Mouse (Mus musculus): ENCODE results near the gene Slc16a4. TPM values are rescaled to one million over a fixed set of nuclear protein-coding genes. Genes with fewer than 3 reads are reported as not detected.

Gene Slc16a4
- polyA plus RNA-seq, 1 experiment from 2014 or later = 6.5 TPM

DNA sequence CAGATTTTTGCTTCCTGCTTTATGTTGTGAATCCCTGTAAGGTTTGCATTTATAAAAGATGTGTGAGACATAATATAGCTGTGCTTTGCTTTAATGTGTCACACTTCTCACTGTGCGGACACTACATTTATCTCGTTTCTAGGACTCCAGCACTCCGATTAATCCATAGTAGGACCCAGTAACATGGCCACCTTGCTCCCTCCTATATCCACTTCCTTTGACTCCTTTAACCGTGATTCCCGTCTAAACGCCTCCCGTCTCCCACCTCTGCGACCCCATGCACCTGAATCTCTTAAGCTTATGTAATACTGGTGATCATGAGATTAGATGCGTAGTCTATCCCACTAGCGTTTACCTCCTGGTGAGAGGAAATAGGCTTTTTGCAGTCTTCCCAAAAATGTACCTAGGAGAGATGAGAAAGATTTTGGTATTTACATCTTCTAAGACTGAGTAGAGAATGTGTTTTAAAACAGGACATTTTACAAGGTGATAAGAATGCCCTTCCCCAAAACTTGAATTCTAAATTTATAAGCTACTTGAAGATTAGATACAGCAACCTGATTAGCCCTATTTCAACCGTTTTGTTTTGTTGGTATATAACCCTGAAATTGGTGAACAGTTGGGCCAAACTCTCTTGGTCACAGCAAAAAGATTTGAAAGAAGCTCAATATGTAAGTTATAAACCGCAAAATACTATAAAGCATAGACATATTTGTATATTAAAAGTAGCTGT is 43.3 kb downstream of the Slc16a4 start:
- H3K9ac ChIP-seq (ENCODE audit: low read depth, low read length) = peak overlapping the region; percentile 89
- peak overlapping the region; percentile 61 for H3K4me2 ChIP-seq (ENCODE audit: low read depth, low read length)
- DNase-seq (ENCODE audit: low spot score) (no peak), ATAC-seq (ENCODE audit: low read depth) (no peak)
- no peaks in the 10 kb centered on the region for H3K9me3 ChIP-seq (ENCODE audit: control insufficient read depth, low read length)
- H3K4me3 ChIP-seq (ENCODE audit: low read depth, low read length) = peak overlapping the region; percentile 96
- H3K4me1 ChIP-seq (ENCODE audit: control insufficient read depth, insufficient read depth, low read length) = peaks cover 19% of the 10 kb centered on the region
- WGBS = 13% methylated on average over 12 of the region's 12 CpGs
- H3K27ac ChIP-seq (replicated peaks; ENCODE audit: low read depth, low read length) = peak overlapping the region; percentile 95
- H3K27me3 ChIP-seq (replicated peaks; ENCODE audit: control insufficient read depth, insufficient read depth, low read length) = no peaks in the 10 kb centered on the region
- H3K36me3 ChIP-seq (ENCODE audit: control insufficient read depth, insufficient read depth, low read length) = peaks cover 17% of the 10 kb centered on the region

DNA sequence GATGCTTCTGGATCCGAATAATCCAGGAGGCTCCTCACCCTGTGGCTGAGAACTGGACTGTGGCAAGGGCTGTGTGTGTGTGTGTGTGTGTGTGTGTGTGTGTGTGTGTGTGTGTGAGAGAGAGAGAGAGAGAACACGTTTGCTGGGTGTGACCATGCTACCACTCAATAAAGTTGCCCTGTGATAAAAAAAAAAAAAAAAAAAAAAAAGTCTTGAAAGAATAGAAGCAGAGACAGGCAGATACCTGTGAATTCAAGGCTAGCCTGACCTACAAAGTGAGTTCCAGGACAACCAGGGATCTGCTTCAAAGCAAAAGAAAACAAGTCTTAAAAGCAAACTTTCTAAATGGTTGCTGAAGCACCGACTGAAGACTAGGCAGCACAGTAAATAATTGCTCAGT is 52.9 kb downstream of the Slc16a4 start:
- Histone ChIP-seq H3K9ac (ENCODE audit: low read depth, low read length) (no peak overlapping the region), H3K4me2 (ENCODE audit: low read depth, low read length) (no peak overlapping the region), H3K36me3 (ENCODE audit: control insufficient read depth, insufficient read depth, low read length) (no peaks in the 10 kb centered on the region), H3K9me3 (ENCODE audit: control insufficient read depth, low read length) (no peaks in the 10 kb centered on the region), H3K4me1 (ENCODE audit: control insufficient read depth, insufficient read depth, low read length) (no peaks in the 10 kb centered on the region), H3K27ac (replicated peaks; ENCODE audit: low read depth, low read length) (no peak overlapping the region), H3K4me3 (ENCODE audit: low read depth, low read length) (no peak overlapping the region), H3K27me3 (replicated peaks; ENCODE audit: control insufficient read depth, insufficient read depth, low read length) (no peaks in the 10 kb centered on the region)
- ATAC-seq (ENCODE audit: low read depth) (no peak), DNase-seq (ENCODE audit: low spot score) (no peak)
- 52% methylated on average over 3 of the region's 3 CpGs for WGBS

DNA sequence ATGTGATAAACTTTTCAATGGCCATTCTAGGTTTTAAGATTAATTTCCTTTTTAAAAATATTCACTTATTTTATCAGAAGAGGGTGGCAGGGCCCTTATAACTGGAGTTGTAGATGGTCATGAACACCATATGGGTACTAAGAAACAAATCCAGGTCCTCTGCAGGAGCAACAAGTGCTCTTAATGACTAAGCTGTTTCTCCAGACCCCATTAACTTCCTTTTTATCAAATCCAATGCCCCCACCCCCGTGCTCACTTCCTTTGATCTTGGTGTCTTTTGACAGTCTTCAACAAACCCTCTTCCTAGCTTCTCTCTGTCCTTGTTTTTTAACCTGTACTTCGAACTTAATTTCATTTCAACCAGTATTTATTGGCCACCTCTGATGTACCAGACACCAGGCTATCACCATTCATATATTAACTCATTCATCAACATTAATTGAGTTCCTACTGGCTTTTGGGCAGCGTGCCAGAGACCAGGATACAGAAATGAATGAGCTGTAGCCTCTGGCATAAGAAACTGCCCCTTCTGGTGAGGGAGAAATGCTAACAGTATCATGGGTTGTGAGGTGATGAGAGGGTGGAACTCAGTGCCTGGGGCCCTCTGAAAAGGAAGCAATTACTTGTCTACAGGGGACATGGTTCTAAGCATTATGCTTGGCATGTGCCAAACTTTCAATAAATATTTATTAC is 54.1 kb downstream of the Slc16a4 start:
- H3K36me3 ChIP-seq (ENCODE audit: control insufficient read depth, insufficient read depth, low read length) = no peaks in the 10 kb centered on the region
- DNase-seq (ENCODE audit: low spot score) (no peak), ATAC-seq (ENCODE audit: low read depth) (no peak)
- no peak overlapping the region for H3K4me3 ChIP-seq (ENCODE audit: low read depth, low read length)
- H3K4me1 ChIP-seq (ENCODE audit: control insufficient read depth, insufficient read depth, low read length) = no peaks in the 10 kb centered on the region
- no peak overlapping the region for H3K4me2 ChIP-seq (ENCODE audit: low read depth, low read length)
- no peak overlapping the region for H3K9ac ChIP-seq (ENCODE audit: low read depth, low read length)
- no peaks in the 10 kb centered on the region for H3K27me3 ChIP-seq (replicated peaks; ENCODE audit: control insufficient read depth, insufficient read depth, low read length)
- WGBS = 46% methylated on average over 3 of the region's 3 CpGs
- H3K27ac ChIP-seq (replicated peaks; ENCODE audit: low read depth, low read length) = no peak overlapping the region
- H3K9me3 ChIP-seq (ENCODE audit: control insufficient read depth, low read length) = no peaks in the 10 kb centered on the region

DNA sequence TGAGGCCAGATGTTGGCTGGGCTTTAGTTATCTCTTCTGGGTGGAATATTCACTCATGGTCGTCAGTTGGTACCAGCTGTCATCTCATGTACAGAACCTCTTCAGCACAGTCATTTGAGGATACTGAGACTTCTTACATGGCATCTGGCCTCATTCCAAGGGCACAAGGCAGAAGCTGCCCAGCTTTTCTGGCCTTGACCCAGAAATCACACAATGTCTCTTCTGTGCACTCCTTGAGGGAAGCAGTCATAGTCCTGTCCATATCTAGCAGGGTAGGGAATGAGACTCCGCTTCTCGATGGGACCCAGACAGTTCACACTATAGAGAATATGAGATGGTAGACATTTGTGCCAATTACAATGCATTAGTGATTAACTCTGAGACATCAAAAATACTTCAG is 58.0 kb downstream of the Slc16a4 start:
- peak; percentile 56 for DNase-seq (ENCODE audit: low spot score)
- WGBS = 81% methylated on average over 3 of the region's 3 CpGs
- Histone ChIP-seq H3K27me3 (replicated peaks; ENCODE audit: control insufficient read depth, insufficient read depth, low read length) (no peaks in the 10 kb centered on the region), H3K36me3 (ENCODE audit: control insufficient read depth, insufficient read depth, low read length) (no peaks in the 10 kb centered on the region), H3K4me3 (ENCODE audit: low read depth, low read length) (no peak overlapping the region), H3K9me3 (ENCODE audit: control insufficient read depth, low read length) (no peaks in the 10 kb centered on the region), H3K4me1 (ENCODE audit: control insufficient read depth, insufficient read depth, low read length) (no peaks in the 10 kb centered on the region), H3K27ac (replicated peaks; ENCODE audit: low read depth, low read length) (no peak overlapping the region), H3K4me2 (ENCODE audit: low read depth, low read length) (no peak overlapping the region), H3K9ac (ENCODE audit: low read depth, low read length) (no peak overlapping the region)
- ATAC-seq (ENCODE audit: low read depth) = peak; percentile 67; the same call in 1 of the 2 replicates

DNA sequence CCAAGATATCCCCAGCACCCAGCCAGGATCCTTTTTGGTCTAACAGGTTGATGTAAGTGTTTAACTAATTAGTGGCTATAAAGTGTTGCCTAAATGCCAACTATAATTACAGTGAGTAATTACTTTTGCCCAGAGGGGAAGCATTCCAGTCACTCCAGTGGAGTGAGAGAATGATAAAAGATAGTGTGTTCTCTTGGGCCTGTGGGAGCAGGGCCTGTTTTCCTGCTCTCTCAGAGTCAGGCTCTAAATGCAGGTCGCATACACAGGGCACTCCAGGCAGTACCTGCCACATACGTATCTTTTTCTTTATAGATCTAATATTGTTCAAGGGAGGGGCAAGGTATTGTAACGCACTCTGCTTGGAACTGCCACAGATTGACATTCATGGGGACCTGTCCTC is 60.7 kb downstream of the Slc16a4 start:
- Histone ChIP-seq H3K4me2 (ENCODE audit: low read depth, low read length) (no peak overlapping the region), H3K9me3 (ENCODE audit: control insufficient read depth, low read length) (no peaks in the 10 kb centered on the region), H3K4me1 (ENCODE audit: control insufficient read depth, insufficient read depth, low read length) (no peaks in the 10 kb centered on the region), H3K27ac (replicated peaks; ENCODE audit: low read depth, low read length) (no peak overlapping the region), H3K27me3 (replicated peaks; ENCODE audit: control insufficient read depth, insufficient read depth, low read length) (no peaks in the 10 kb centered on the region), H3K36me3 (ENCODE audit: control insufficient read depth, insufficient read depth, low read length) (no peaks in the 10 kb centered on the region), H3K9ac (ENCODE audit: low read depth, low read length) (no peak overlapping the region), H3K4me3 (ENCODE audit: low read depth, low read length) (no peak overlapping the region)
- DNase-seq (ENCODE audit: low spot score) (no peak), ATAC-seq (ENCODE audit: low read depth) (no peak)
- 47% methylated on average over 3 of the region's 3 CpGs for WGBS

DNA sequence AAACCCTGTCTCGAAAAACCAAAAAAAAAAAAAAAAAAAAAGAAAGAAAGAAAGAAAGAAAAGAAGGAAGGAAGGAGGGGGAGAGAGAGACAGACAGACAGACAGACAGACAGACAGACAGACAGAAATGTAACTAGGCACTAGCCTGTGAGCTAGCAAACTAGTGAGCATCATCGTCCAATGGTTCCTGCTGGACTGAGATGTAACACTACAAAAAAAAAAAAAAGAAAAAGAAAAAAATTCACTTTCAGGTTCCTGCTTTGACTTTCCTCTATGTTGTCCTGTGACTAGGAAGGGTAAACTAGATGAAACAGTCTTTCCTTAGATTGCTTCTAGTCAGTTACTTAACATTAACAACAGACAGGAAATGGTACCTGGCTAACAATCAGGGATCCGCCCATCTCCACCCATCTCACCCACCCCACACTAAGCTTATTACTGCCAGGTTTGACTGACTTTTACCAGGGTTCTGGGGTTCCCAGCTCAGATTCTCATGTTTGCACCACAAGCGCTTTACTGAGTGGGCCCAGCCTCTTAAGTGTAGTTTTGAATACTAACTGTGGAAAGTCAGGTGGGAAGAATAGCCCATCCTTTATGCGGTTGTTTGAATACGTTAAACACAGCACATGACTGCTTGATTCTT is 64.7 kb downstream of the Slc16a4 start:
- no peaks in the 10 kb centered on the region; the same call in 1 of the 2 replicates for H3K4me1 ChIP-seq (ENCODE audit: control insufficient read depth, insufficient read depth, low read length)
- no peaks in the 10 kb centered on the region for H3K9me3 ChIP-seq (ENCODE audit: control insufficient read depth, low read length)
- DNase-seq (ENCODE audit: low spot score) = no peak
- no peaks in the 10 kb centered on the region for H3K36me3 ChIP-seq (ENCODE audit: control insufficient read depth, insufficient read depth, low read length)
- no peaks in the 10 kb centered on the region for H3K27me3 ChIP-seq (replicated peaks; ENCODE audit: control insufficient read depth, insufficient read depth, low read length)
- no peak overlapping the region for H3K27ac ChIP-seq (replicated peaks; ENCODE audit: low read depth, low read length)
- WGBS = 88% methylated on average over 5 of the region's 6 CpGs
- ATAC-seq (ENCODE audit: low read depth) = no peak
- H3K4me3 ChIP-seq (ENCODE audit: low read depth, low read length) = no peak overlapping the region
- H3K4me2 ChIP-seq (ENCODE audit: low read depth, low read length) = no peak overlapping the region
- H3K9ac ChIP-seq (ENCODE audit: low read depth, low read length) = no peak overlapping the region

DNA sequence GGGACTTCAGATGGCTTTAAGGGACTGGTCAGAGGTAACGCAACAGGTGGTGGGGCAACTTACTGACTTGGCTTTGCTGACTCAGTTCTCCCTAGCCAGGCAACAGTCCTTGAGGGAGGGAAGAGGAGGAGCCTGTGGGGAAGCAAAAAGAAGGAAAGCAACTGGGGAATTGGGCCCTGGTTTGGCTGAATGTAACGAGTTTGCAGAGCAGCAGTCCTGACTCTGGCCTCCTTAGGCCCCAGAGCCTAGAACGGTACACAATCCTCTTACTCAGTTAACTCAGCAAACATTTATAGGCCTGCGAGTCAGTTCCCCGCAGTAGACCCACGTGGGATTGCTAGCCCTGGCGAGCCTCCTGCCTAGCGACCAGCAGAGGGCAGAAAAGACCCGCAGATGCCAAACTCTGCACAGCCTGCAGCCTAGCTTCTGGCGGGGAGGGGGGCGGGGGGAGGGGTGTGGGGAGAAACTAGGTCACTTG is 66.0 kb downstream of the Slc16a4 start:
- no peak overlapping the region for H3K4me3 ChIP-seq (ENCODE audit: low read depth, low read length)
- ATAC-seq (ENCODE audit: low read depth) (peak; percentile 94), DNase-seq (ENCODE audit: low spot score) (peak; percentile 76)
- H3K9ac ChIP-seq (ENCODE audit: low read depth, low read length) = peak overlapping the region; percentile 58; the same call in 1 of the 2 replicates
- H3K27me3 ChIP-seq (replicated peaks; ENCODE audit: control insufficient read depth, insufficient read depth, low read length) = no peaks in the 10 kb centered on the region
- peaks cover 3% of the 10 kb centered on the region; the same call in 1 of the 2 replicates for H3K4me1 ChIP-seq (ENCODE audit: control insufficient read depth, insufficient read depth, low read length)
- no peaks in the 10 kb centered on the region for H3K9me3 ChIP-seq (ENCODE audit: control insufficient read depth, low read length)
- no peaks in the 10 kb centered on the region for H3K36me3 ChIP-seq (ENCODE audit: control insufficient read depth, insufficient read depth, low read length)
- 1% methylated on average over 8 of the region's 11 CpGs for WGBS
- H3K4me2 ChIP-seq (ENCODE audit: low read depth, low read length) = peak overlapping the region; percentile 43
- H3K27ac ChIP-seq (replicated peaks; ENCODE audit: low read depth, low read length) = no peak overlapping the region

DNA sequence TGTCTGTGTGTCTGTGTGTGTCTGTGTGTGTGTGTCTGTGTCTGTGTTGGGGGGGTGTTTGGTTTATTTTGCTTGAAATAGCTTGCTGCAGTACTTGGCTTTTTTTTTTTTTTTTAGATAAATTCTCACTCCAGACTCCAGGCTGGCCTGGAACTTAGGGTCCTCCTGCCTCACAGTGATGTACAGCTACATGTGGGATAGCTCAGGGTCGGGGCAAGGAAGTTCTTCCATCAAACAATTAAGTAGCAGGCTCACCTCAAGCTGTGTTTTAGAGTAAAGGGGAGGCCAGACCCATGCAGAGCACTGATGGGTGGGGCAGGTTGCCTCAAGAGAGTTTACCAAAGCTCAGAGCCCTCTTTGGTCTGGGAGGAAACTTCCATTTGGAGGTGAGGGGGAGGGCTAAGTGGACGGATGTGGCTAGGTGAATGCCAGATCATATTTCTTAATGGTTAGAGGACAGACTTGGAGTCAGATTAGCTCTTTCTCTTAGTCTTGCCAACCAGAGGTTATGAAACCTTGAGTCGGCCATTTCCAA is 66.7 kb downstream of the Slc16a4 start:
- Histone ChIP-seq H3K9ac (ENCODE audit: low read depth, low read length) (no peak overlapping the region), H3K4me2 (ENCODE audit: low read depth, low read length) (no peak overlapping the region), H3K9me3 (ENCODE audit: control insufficient read depth, low read length) (no peaks in the 10 kb centered on the region), H3K4me3 (ENCODE audit: low read depth, low read length) (no peak overlapping the region), H3K4me1 (ENCODE audit: control insufficient read depth, insufficient read depth, low read length) (peaks cover 3% of the 10 kb centered on the region; the same call in 1 of the 2 replicates), H3K27me3 (replicated peaks; ENCODE audit: control insufficient read depth, insufficient read depth, low read length) (no peaks in the 10 kb centered on the region), H3K36me3 (ENCODE audit: control insufficient read depth, insufficient read depth, low read length) (no peaks in the 10 kb centered on the region), H3K27ac (replicated peaks; ENCODE audit: low read depth, low read length) (no peak overlapping the region)
- ATAC-seq (ENCODE audit: low read depth) (no peak), DNase-seq (ENCODE audit: low spot score) (no peak)
- 52% methylated on average over 3 of the region's 3 CpGs for WGBS
